Mouse (Mus musculus): ENCODE results near the gene Tnxb. TPM values are rescaled to one million over a fixed set of nuclear protein-coding genes. Genes with fewer than 3 reads are reported as not detected.

Tnxb gene
- total RNA-seq, 2 experiments from 2014 or later, result 48.6 to 56.7 TPM

Other genes with a start within 250 kb of the Tnxb start
- not detected for gene Btnl4, start 193.2 kb upstream of the Tnxb start, total RNA-seq (2021)
- gene Btnl6, start 153.2 kb upstream of the Tnxb start, total RNA-seq (2021), result not detected
- 10 to 100 TPM; 47.9 to 52.6 TPM for gene Notch4, start 106.3 kb upstream of the Tnxb start, total RNA-seq (2021)
- gene Gpsm3, start 80.7 kb upstream of the Tnxb start, total RNA-seq (2021), result 1 to 10 TPM; 5.6 to 7.8 TPM
- 10 to 100 TPM; 20.1 to 22.6 TPM for gene Pbx2, start 79.3 kb upstream of the Tnxb start, total RNA-seq (2021)
- gene Ager, start 72.7 kb upstream of the Tnxb start, total RNA-seq (2021), result 1 to 10 TPM; 1.0 to 1.2 TPM
- 10 to 100 TPM; 33.6 to 35.4 TPM for gene Rnf5, start 66.8 kb upstream of the Tnxb start, total RNA-seq (2021)
- 10 to 100 TPM; 56.3 to 57.9 TPM for gene Agpat1, start 66.3 kb upstream of the Tnxb start, total RNA-seq (2021)
- gene Egfl8, start 54.6 kb upstream of the Tnxb start, total RNA-seq (2021), result 1 to 10 TPM; 2.1 to 2.7 TPM
- gene Ppt2, start 42.0 kb upstream of the Tnxb start, total RNA-seq (2021), result 10 to 100 TPM; 42.6 to 43.2 TPM
- 1 to 10 TPM; 1.9 to 3.1 TPM for gene Prrt1, start 41.0 kb upstream of the Tnxb start, total RNA-seq (2021)
- 1 to 10 TPM; 8.2 to 8.3 TPM for gene Fkbpl, start 25.8 kb upstream of the Tnxb start, total RNA-seq (2021)
- 10 to 100 TPM; 18.0 to 19.0 TPM for gene Atf6b, start 23.4 kb upstream of the Tnxb start, total RNA-seq (2021)
- gene C4b, start 73.3 kb downstream of the Tnxb start, total RNA-seq (2021), result 10 to 100 TPM; 17.9 to 21.3 TPM
- not detected for gene Cyp21a1, start 134.0 kb downstream of the Tnxb start, total RNA-seq (2021)
- gene Stk19, start 166.4 kb downstream of the Tnxb start, total RNA-seq (2021), result 10 to 100 TPM; 10.7 to 13.5 TPM
- 10 to 100 TPM; 17.5 to 18.2 TPM for gene Dxo, start 166.5 kb downstream of the Tnxb start, total RNA-seq (2021)
- gene Skiv2l, start 179.7 kb downstream of the Tnxb start, total RNA-seq (2021), result 10 to 100 TPM; 25.0 to 25.4 TPM
- 10 to 100 TPM; 13.1 to 15.5 TPM for gene Nelfe, start 179.9 kb downstream of the Tnxb start, total RNA-seq (2021)
- gene Cfb, start 192.0 kb downstream of the Tnxb start, total RNA-seq (2021), result 1 to 10 TPM; 6.3 to 7.8 TPM
- 1 to 10 TPM; 5.1 to 6.1 TPM for gene Zbtb12, start 208.9 kb downstream of the Tnxb start, total RNA-seq (2021)
- gene Gm20547, start 211.5 kb downstream of the Tnxb start, total RNA-seq (2021), result not detected
- 1 to 10 TPM; 4.3 to 6.0 TPM for gene C2, start 227.7 kb downstream of the Tnxb start, total RNA-seq (2021)
- gene Ehmt2, start 227.9 kb downstream of the Tnxb start, total RNA-seq (2021), result 10 to 100 TPM; 45.2 to 49.4 TPM
- gene Slc44a4, start 243.9 kb downstream of the Tnxb start, total RNA-seq (2021), result under 1 TPM in 1 of 2 experiments, not detected in 1; 0.17 TPM